Mouse (Mus musculus): ENCODE data around the gene Ptpre. TPM values are rescaled to one million over a fixed set of nuclear protein-coding genes. Genes with fewer than 3 reads are reported as not detected.

The Ptpre gene
- polyA plus RNA-seq, 1 experiment from 2014 or later, result 1.0 TPM

- WGBS, result 88% methylated on average over 1 of the region's 1 CpGs
- Histone ChIP-seq H3K36me3 (replicated peaks; ENCODE audit: control insufficient read depth, insufficient read depth, low read depth, low read length) (no peaks in the 10 kb centered on the region), H3K9me3 (replicated peaks; ENCODE audit: control insufficient read depth, low read length) (no peaks in the 10 kb centered on the region), H3K4me2 (ENCODE audit: low read depth, low read length) (no peak overlapping the region), H3K4me3 (ENCODE audit: low read depth, low read length) (no peak overlapping the region), H3K27me3 (ENCODE audit: control insufficient read depth, insufficient read depth, low read length) (no peaks in the 10 kb centered on the region), H3K4me1 (ENCODE audit: control insufficient read depth, insufficient read depth, low read length) (no peaks in the 10 kb centered on the region), H3K9ac (replicated peaks; ENCODE audit: low read length) (no peak overlapping the region), H3K27ac (replicated peaks; ENCODE audit: low read depth, low read length) (no peak overlapping the region)
- no peak for ATAC-seq (replicated peaks; ENCODE audit: insufficient number of reproducible peaks, low FRiP score, low TSS enrichment, low read depth)
- no peak for DNase-seq (ENCODE audit: low spot score)
Observed at GRCm38 (mm10) chr7:135585125-135585687, 47.9 kb downstream of the Ptpre start.

GRCm38 (mm10) chr7:135586402-135586801, 49.1 kb downstream of the Ptpre start:
- Histone ChIP-seq H3K4me2 (ENCODE audit: low read depth, low read length) (no peak overlapping the region), H3K4me1 (ENCODE audit: control insufficient read depth, insufficient read depth, low read length) (no peaks in the 10 kb centered on the region), H3K36me3 (replicated peaks; ENCODE audit: control insufficient read depth, insufficient read depth, low read depth, low read length) (no peaks in the 10 kb centered on the region), H3K9ac (replicated peaks; ENCODE audit: low read length) (no peak overlapping the region), H3K27ac (replicated peaks; ENCODE audit: low read depth, low read length) (no peak overlapping the region), H3K27me3 (ENCODE audit: control insufficient read depth, insufficient read depth, low read length) (no peaks in the 10 kb centered on the region), H3K4me3 (ENCODE audit: low read depth, low read length) (no peak overlapping the region), H3K9me3 (replicated peaks; ENCODE audit: control insufficient read depth, low read length) (no peaks in the 10 kb centered on the region)
- ATAC-seq (replicated peaks; ENCODE audit: insufficient number of reproducible peaks, low FRiP score, low TSS enrichment, low read depth) (no peak), DNase-seq (ENCODE audit: low spot score) (no peak)
- 32% methylated on average over 4 of the region's 4 CpGs for WGBS

GRCm38 (mm10) chr7:135587821-135588575, 50.7 kb downstream of the Ptpre start:
- no peaks in the 10 kb centered on the region for H3K4me1 ChIP-seq (ENCODE audit: control insufficient read depth, insufficient read depth, low read length)
- ATAC-seq (replicated peaks; ENCODE audit: insufficient number of reproducible peaks, low FRiP score, low TSS enrichment, low read depth) (no peak), DNase-seq (ENCODE audit: low spot score) (no peak)
- H3K36me3 ChIP-seq (replicated peaks; ENCODE audit: control insufficient read depth, insufficient read depth, low read depth, low read length), result no peaks in the 10 kb centered on the region
- no peak overlapping the region for H3K4me2 ChIP-seq (ENCODE audit: low read depth, low read length)
- H3K27me3 ChIP-seq (ENCODE audit: control insufficient read depth, insufficient read depth, low read length), result no peaks in the 10 kb centered on the region
- no peak overlapping the region for H3K27ac ChIP-seq (replicated peaks; ENCODE audit: low read depth, low read length)
- no peaks in the 10 kb centered on the region for H3K9me3 ChIP-seq (replicated peaks; ENCODE audit: control insufficient read depth, low read length)
- 57% methylated on average over 2 of the region's 2 CpGs for WGBS
- H3K4me3 ChIP-seq (ENCODE audit: low read depth, low read length), result no peak overlapping the region
- H3K9ac ChIP-seq (replicated peaks; ENCODE audit: low read length), result no peak overlapping the region

- no peak for DNase-seq (ENCODE audit: low spot score)
- 72% methylated on average over 8 of the region's 8 CpGs for WGBS
- H3K4me2 ChIP-seq (ENCODE audit: low read depth, low read length), result no peak overlapping the region
- no peak overlapping the region for H3K9ac ChIP-seq (replicated peaks; ENCODE audit: low read length)
- no peak for ATAC-seq (replicated peaks; ENCODE audit: insufficient number of reproducible peaks, low FRiP score, low TSS enrichment, low read depth)
- no peak overlapping the region for H3K4me3 ChIP-seq (ENCODE audit: low read depth, low read length)
- no peaks in the 10 kb centered on the region for H3K36me3 ChIP-seq (replicated peaks; ENCODE audit: control insufficient read depth, insufficient read depth, low read depth, low read length)
- no peaks in the 10 kb centered on the region for H3K4me1 ChIP-seq (ENCODE audit: control insufficient read depth, insufficient read depth, low read length)
- H3K9me3 ChIP-seq (replicated peaks; ENCODE audit: control insufficient read depth, low read length), result no peaks in the 10 kb centered on the region
- no peak overlapping the region for H3K27ac ChIP-seq (replicated peaks; ENCODE audit: low read depth, low read length)
- H3K27me3 ChIP-seq (ENCODE audit: control insufficient read depth, insufficient read depth, low read length), result no peaks in the 10 kb centered on the region
Observed at GRCm38 (mm10) chr7:135588620-135589309, 51.5 kb downstream of the Ptpre start.

GRCm38 (mm10) chr7:135591461-135591860, 54.2 kb downstream of the Ptpre start:
- Histone ChIP-seq H3K4me1 (ENCODE audit: control insufficient read depth, insufficient read depth, low read length) (no peaks in the 10 kb centered on the region), H3K4me3 (ENCODE audit: low read depth, low read length) (no peak overlapping the region), H3K27ac (replicated peaks; ENCODE audit: low read depth, low read length) (no peak overlapping the region), H3K4me2 (ENCODE audit: low read depth, low read length) (no peak overlapping the region), H3K9ac (replicated peaks; ENCODE audit: low read length) (no peak overlapping the region), H3K27me3 (ENCODE audit: control insufficient read depth, insufficient read depth, low read length) (no peaks in the 10 kb centered on the region), H3K9me3 (replicated peaks; ENCODE audit: control insufficient read depth, low read length) (no peaks in the 10 kb centered on the region), H3K36me3 (replicated peaks; ENCODE audit: control insufficient read depth, insufficient read depth, low read depth, low read length) (no peaks in the 10 kb centered on the region)
- 82% methylated on average over 2 of the region's 2 CpGs for WGBS
- ATAC-seq (replicated peaks; ENCODE audit: insufficient number of reproducible peaks, low FRiP score, low TSS enrichment, low read depth) (no peak), DNase-seq (ENCODE audit: low spot score) (no peak)

GRCm38 (mm10) chr7:135593286-135593685, 56.0 kb downstream of the Ptpre start:
- 76% methylated on average over 5 of the region's 5 CpGs for WGBS
- H3K36me3 ChIP-seq (replicated peaks; ENCODE audit: control insufficient read depth, insufficient read depth, low read depth, low read length), result no peaks in the 10 kb centered on the region
- no peaks in the 10 kb centered on the region for H3K9me3 ChIP-seq (replicated peaks; ENCODE audit: control insufficient read depth, low read length)
- ATAC-seq (replicated peaks; ENCODE audit: insufficient number of reproducible peaks, low FRiP score, low TSS enrichment, low read depth) (no peak), DNase-seq (ENCODE audit: low spot score) (no peak)
- H3K27me3 ChIP-seq (ENCODE audit: control insufficient read depth, insufficient read depth, low read length), result no peaks in the 10 kb centered on the region
- H3K9ac ChIP-seq (replicated peaks; ENCODE audit: low read length), result no peak overlapping the region
- H3K4me3 ChIP-seq (ENCODE audit: low read depth, low read length), result no peak overlapping the region
- H3K27ac ChIP-seq (replicated peaks; ENCODE audit: low read depth, low read length), result no peak overlapping the region
- H3K4me2 ChIP-seq (ENCODE audit: low read depth, low read length), result no peak overlapping the region
- H3K4me1 ChIP-seq (ENCODE audit: control insufficient read depth, insufficient read depth, low read length), result no peaks in the 10 kb centered on the region; the same call in 1 of the 2 replicates

GRCm38 (mm10) chr7:135593825-135594224, 56.5 kb downstream of the Ptpre start:
- H3K36me3 ChIP-seq (replicated peaks; ENCODE audit: control insufficient read depth, insufficient read depth, low read depth, low read length), result no peaks in the 10 kb centered on the region
- H3K4me3 ChIP-seq (ENCODE audit: low read depth, low read length), result no peak overlapping the region
- H3K27me3 ChIP-seq (ENCODE audit: control insufficient read depth, insufficient read depth, low read length), result no peaks in the 10 kb centered on the region
- 88% methylated on average over 3 of the region's 3 CpGs for WGBS
- no peaks in the 10 kb centered on the region; the same call in 1 of the 2 replicates for H3K4me1 ChIP-seq (ENCODE audit: control insufficient read depth, insufficient read depth, low read length)
- H3K9me3 ChIP-seq (replicated peaks; ENCODE audit: control insufficient read depth, low read length), result no peaks in the 10 kb centered on the region
- DNase-seq (ENCODE audit: low spot score) (no peak), ATAC-seq (replicated peaks; ENCODE audit: insufficient number of reproducible peaks, low FRiP score, low TSS enrichment, low read depth) (no peak)
- no peak overlapping the region for H3K27ac ChIP-seq (replicated peaks; ENCODE audit: low read depth, low read length)
- no peak overlapping the region for H3K4me2 ChIP-seq (ENCODE audit: low read depth, low read length)
- H3K9ac ChIP-seq (replicated peaks; ENCODE audit: low read length), result no peak overlapping the region

GRCm38 (mm10) chr7:135594676-135595075, 57.4 kb downstream of the Ptpre start:
- DNase-seq (ENCODE audit: low spot score) (no peak), ATAC-seq (replicated peaks; ENCODE audit: insufficient number of reproducible peaks, low FRiP score, low TSS enrichment, low read depth) (no peak)
- Histone ChIP-seq H3K9ac (replicated peaks; ENCODE audit: low read length) (no peak overlapping the region), H3K36me3 (replicated peaks; ENCODE audit: control insufficient read depth, insufficient read depth, low read depth, low read length) (no peaks in the 10 kb centered on the region), H3K27me3 (ENCODE audit: control insufficient read depth, insufficient read depth, low read length) (no peaks in the 10 kb centered on the region), H3K4me2 (ENCODE audit: low read depth, low read length) (no peak overlapping the region), H3K27ac (replicated peaks; ENCODE audit: low read depth, low read length) (no peak overlapping the region), H3K9me3 (replicated peaks; ENCODE audit: control insufficient read depth, low read length) (no peaks in the 10 kb centered on the region), H3K4me3 (ENCODE audit: low read depth, low read length) (no peak overlapping the region), H3K4me1 (ENCODE audit: control insufficient read depth, insufficient read depth, low read length) (no peaks in the 10 kb centered on the region; the same call in 1 of the 2 replicates)
- 67% methylated on average over 7 of the region's 7 CpGs for WGBS

Measured in embryonic facial prominence, embryonic 11.5 days (tissue).